Mouse (Mus musculus): ENCODE measurements at regions not wholly inside any gene's neighbourhood (a gene's known extent, or its start where the extent isn't known, plus 50 kb on each side); places are given as distances from the start of the nearest gene placed in this dataset.

GRCm38 (mm10) chr3:52579917-52580316 is 311.8 kb downstream of the Foxo1 start:
- TF ChIP-seq CTCF (IDR thresholded peaks at IDR 0.05; ENCODE audit: low read depth, low read length) = no peak
- TF ChIP-seq POLR2A (IDR thresholded peaks at IDR 0.05; ENCODE audit: borderline replicate concordance, low read depth, low read length) = no peak

All from bone marrow macrophage, adult 2 months (primary cell).